Mouse (Mus musculus): ENCODE results near the gene Ldb2.

- no peak for TF ChIP-seq CTCF (IDR thresholded peaks at IDR 0.05; ENCODE audit: low read depth)
- TF ChIP-seq EP300 (IDR thresholded peaks at IDR 0.05; ENCODE audit: low read depth) = no peak
These were observed 172.0 kb downstream of the Ldb2 start for GRCm38 (mm10) chr5:44627487-44627886.
